Mouse (Mus musculus) kidney, embryonic 14.5 days (tissue): ENCODE data around the gene Usp45. TPM values are rescaled to one million over a fixed set of nuclear protein-coding genes. Genes with fewer than 3 reads are reported as not detected.

ENCODE experiments used
- ATAC-seq: fragments of 200-750 bp; cut with Nextera tagmentation; 2 replicates; pipeline ENCODE4 v1.8.0; 2017; ENCODE audit warnings: moderate number of reproducible peaks, mild to moderate bottlenecking, moderate TSS enrichment, moderate library complexity; ENCODE audit not compliant: low FRiP score, low TSS enrichment
- H3K27ac ChIP-seq: fragments of 300-500 bp; sonication (generic); 2 replicates; pipeline ENCODE4 v1.5.1; 2014; ENCODE audit warnings: low read depth, mild to moderate bottlenecking, low read length, moderate library complexity, mixed read lengths
- H3K27me3 ChIP-seq: fragments of 300-500 bp; sonication (generic); 2 replicates; pipeline ENCODE4 v1.6.1; 2014; ENCODE audit warnings: mild to moderate bottlenecking, low read length; ENCODE audit not compliant: control insufficient read depth, insufficient read depth
- H3K36me3 ChIP-seq: fragments of 300-500 bp; sonication (generic); 2 replicates; pipeline ENCODE4 v1.6.1; 2014; ENCODE audit warnings: low read length, mixed read lengths; ENCODE audit not compliant: control insufficient read depth, insufficient read depth
- H3K4me1 ChIP-seq: fragments of 300-500 bp; sonication (generic); 2 replicates; pipeline ENCODE4 v1.6.1; 2014; ENCODE audit warnings: low read length, mixed read lengths; ENCODE audit not compliant: control insufficient read depth, insufficient read depth
- H3K4me2 ChIP-seq: fragments of 300-500 bp; sonication (generic); replicated peaks from 2 replicates; pipeline ENCODE4 v1.6.1; 2014; ENCODE audit warnings: low read depth, mild to moderate bottlenecking, low read length
- H3K4me3 ChIP-seq: fragments of 300-500 bp; sonication (generic); 2 replicates; pipeline ENCODE4 v1.5.1; 2014; ENCODE audit warnings: mild to moderate bottlenecking, low read length
- H3K9ac ChIP-seq: fragments of 300-500 bp; sonication (generic); 2 replicates; pipeline ENCODE4 v1.6.1; 2014; ENCODE audit warnings: low read depth, mild to moderate bottlenecking, low read length, moderate library complexity
- H3K9me3 ChIP-seq: fragments of 300-500 bp; sonication (generic); 2 replicates; pipeline ENCODE4 v1.6.1; 2016; ENCODE audit warnings: low read length; ENCODE audit not compliant: control insufficient read depth
- WGBS: fragments of 180-500 bp; shearing (Covaris S2); extraction: QIAGEN DNeasy Blood & Tissue Kit; methylation state at CpG from one replicate; pipeline ENCODE4 v1.1.7; 2014; 5-methylcytosine and 5-hydroxymethylcytosine counted together
- polyA plus RNA-seq: library from polyadenylated mRNA; unstranded; fragments of >200 nt; fragmentation: Nextera tagmentation; extraction: Ambion mirVana; gene quantifications from 2 replicates; pipeline ENCODE4 v1.2.1, GENCODE M21; 2014

Usp45 gene
- polyA plus RNA-seq, 1 experiment from 2014 or later, result 12.6 TPM

- H3K9ac ChIP-seq, result no peak overlapping the region
- no peaks in the 10 kb centered on the region for H3K27me3 ChIP-seq
- ATAC-seq, result no peak
- no peak overlapping the region for H3K4me2 ChIP-seq
- no peak overlapping the region for H3K27ac ChIP-seq
- no peaks in the 10 kb centered on the region for H3K4me1 ChIP-seq
- no peaks in the 10 kb centered on the region for H3K9me3 ChIP-seq
- WGBS, result 90% methylated on average over 6 of the region's 6 CpGs
- no peak overlapping the region for H3K4me3 ChIP-seq
- peaks cover 21% of the 10 kb centered on the region; the same call in 1 of the 2 replicates for H3K36me3 ChIP-seq
These were observed 45.7 kb downstream of the Usp45 start for GRCm38 (mm10) chr4:21812635-21813034.

GRCm38 (mm10) chr4:21814029-21814428 lies 47.1 kb downstream of the Usp45 start:
- Histone ChIP-seq H3K27ac (no peak overlapping the region), H3K9ac (no peak overlapping the region), H3K4me1 (no peaks in the 10 kb centered on the region), H3K36me3 (peaks cover 25% of the 10 kb centered on the region; the same call in 1 of the 2 replicates), H3K4me3 (no peak overlapping the region), H3K27me3 (no peaks in the 10 kb centered on the region), H3K4me2 (no peak overlapping the region), H3K9me3 (no peaks in the 10 kb centered on the region)
- peak; percentile 83 for ATAC-seq
- WGBS, result 42% methylated on average over 2 of the region's 2 CpGs

GRCm38 (mm10) chr4:21826616-21827015 lies 59.7 kb downstream of the Usp45 start:
- 79% methylated on average over 2 of the region's 2 CpGs for WGBS
- Histone ChIP-seq H3K4me3 (no peak overlapping the region), H3K9ac (no peak overlapping the region), H3K4me2 (no peak overlapping the region), H3K27me3 (no peaks in the 10 kb centered on the region), H3K9me3 (no peaks in the 10 kb centered on the region), H3K27ac (no peak overlapping the region), H3K4me1 (no peaks in the 10 kb centered on the region), H3K36me3 (peaks cover 14% of the 10 kb centered on the region)
- ATAC-seq, result no peak

- Histone ChIP-seq H3K4me3 (no peak overlapping the region), H3K9ac (no peak overlapping the region), H3K36me3 (peaks cover 8% of the 10 kb centered on the region; the same call in 1 of the 2 replicates), H3K4me2 (no peak overlapping the region), H3K27ac (no peak overlapping the region), H3K4me1 (no peaks in the 10 kb centered on the region), H3K27me3 (no peaks in the 10 kb centered on the region), H3K9me3 (no peaks in the 10 kb centered on the region)
- no peak for ATAC-seq
- WGBS, result 96% methylated on average over 8 of the region's 8 CpGs
These were observed 65.9 kb downstream of the Usp45 start for GRCm38 (mm10) chr4:21832844-21833243.

GRCm38 (mm10) chr4:21847481-21848286 lies 80.7 kb downstream of the Usp45 start, which contains the start of gene Pnisr:
Gene Pnisr, plus strand, starts transcription at chr4:21847583.
- under 1% methylated on average over 50 of the region's 50 CpGs for WGBS
- peak; percentile 97 for ATAC-seq
- no peaks in the 10 kb centered on the region for H3K9me3 ChIP-seq
- no peaks in the 10 kb centered on the region for H3K36me3 ChIP-seq
- peak within 1 kb of the TSS; percentile 45 for H3K4me2 ChIP-seq
- peak within 1 kb of the TSS; percentile 89 for H3K9ac ChIP-seq
- no peaks in the 10 kb centered on the region for H3K27me3 ChIP-seq
- H3K4me1 ChIP-seq, result peaks cover 13% of the 10 kb centered on the region
- H3K4me3 ChIP-seq, result peak within 1 kb of the TSS; percentile 90
- peak within 1 kb of the TSS; percentile 97 for H3K27ac ChIP-seq

GRCm38 (mm10) chr4:21848287-21848630 lies 81.3 kb downstream of the Usp45 start:
- Histone ChIP-seq H3K4me2 (peak overlapping the region; percentile 36), H3K36me3 (no peaks in the 10 kb centered on the region), H3K27me3 (no peaks in the 10 kb centered on the region), H3K4me1 (peaks cover 13% of the 10 kb centered on the region), H3K9ac (peak overlapping the region; percentile 89), H3K27ac (peak overlapping the region; percentile 97), H3K4me3 (peak overlapping the region; percentile 90), H3K9me3 (no peaks in the 10 kb centered on the region)
- under 1% methylated on average over 24 of the region's 24 CpGs for WGBS
- ATAC-seq, result peak; percentile 88

GRCm38 (mm10) chr4:21857481-21857880 lies 90.5 kb downstream of the Usp45 start:
- H3K9ac ChIP-seq, result no peak overlapping the region
- 86% methylated on average over 1 of the region's 1 CpGs for WGBS
- H3K9me3 ChIP-seq, result no peaks in the 10 kb centered on the region
- H3K27ac ChIP-seq, result no peak overlapping the region
- H3K27me3 ChIP-seq, result no peaks in the 10 kb centered on the region
- no peaks in the 10 kb centered on the region for H3K4me1 ChIP-seq
- no peak for ATAC-seq
- H3K4me2 ChIP-seq, result no peak overlapping the region
- peaks cover 64% of the 10 kb centered on the region for H3K36me3 ChIP-seq
- H3K4me3 ChIP-seq, result no peak overlapping the region

GRCm38 (mm10) chr4:21865226-21865625 lies 98.3 kb downstream of the Usp45 start:
- Histone ChIP-seq H3K27ac (no peak overlapping the region), H3K9ac (no peak overlapping the region), H3K27me3 (no peaks in the 10 kb centered on the region), H3K4me3 (no peak overlapping the region), H3K36me3 (peaks cover 71% of the 10 kb centered on the region), H3K9me3 (no peaks in the 10 kb centered on the region), H3K4me1 (no peaks in the 10 kb centered on the region), H3K4me2 (no peak overlapping the region)
- no peak for ATAC-seq
- 96% methylated on average over 1 of the region's 1 CpGs for WGBS

- ATAC-seq, result no peak
- Histone ChIP-seq H3K4me3 (peak overlapping the region; percentile 63), H3K27ac (no peak overlapping the region; the same call in 1 of the 2 replicates), H3K36me3 (peaks cover 21% of the 10 kb centered on the region), H3K9me3 (no peaks in the 10 kb centered on the region), H3K4me1 (no peaks in the 10 kb centered on the region), H3K4me2 (peak overlapping the region; percentile 58), H3K9ac (peak overlapping the region; percentile 64; the same call in 1 of the 2 replicates), H3K27me3 (no peaks in the 10 kb centered on the region)
- WGBS, result 20% methylated on average over 6 of the region's 6 CpGs
These were observed 111.8 kb downstream of the Usp45 start for GRCm38 (mm10) chr4:21878776-21879175.
